Mouse (Mus musculus) regulatory T cell (primary cell): ENCODE results near the gene Arhgap6.

Source experiments
- in situ Hi-C: fragments of 300-600 bp; cut with MboI, MseI; formaldehyde crosslinking; loops from one replicate; pipeline ENCODE4 v1.15.1; 2025; ENCODE audit warnings: high pct_unique_total_duplicates

Gene Arhgap6

GRCm38 (mm10) chrX:168794974-168795858, at the start of gene Arhgap6:
Gene Arhgap6, plus strand, starts transcription at chrX:168795099.
- in situ Hi-C loops, result no loop called here

- in situ Hi-C loops, result no loop called here
Measured at GRCm38 (mm10) chrX:168747011-168747410, 47.9 kb upstream of the Arhgap6 start.

- in situ Hi-C loops, result no loop called here
Measured at GRCm38 (mm10) chrX:168795859-168796848, 1.3 kb downstream of the Arhgap6 start.

DNA sequence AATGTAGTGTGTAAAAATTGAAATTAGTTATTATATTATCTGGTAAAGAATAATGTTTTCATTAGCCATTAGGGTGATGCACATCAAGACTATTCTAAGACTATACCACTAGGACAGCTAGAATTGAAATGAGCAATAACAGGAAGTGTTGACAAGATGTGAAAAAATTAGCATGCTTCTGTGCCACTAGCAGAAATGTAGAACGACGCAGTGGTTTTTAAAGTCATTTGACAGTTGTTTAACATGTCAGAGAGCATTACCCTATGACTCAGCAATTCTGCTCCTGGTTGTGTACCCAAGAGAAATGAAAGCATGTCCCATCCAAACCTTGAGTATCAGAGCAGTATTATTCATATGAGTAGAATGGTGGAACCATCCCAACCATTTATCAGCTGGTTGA, 9.8 kb downstream of the Arhgap6 start:
- in situ Hi-C loops, result no loop called here

- in situ Hi-C loops, result no loop called here
Measured at GRCm38 (mm10) chrX:168810513-168811265, 15.8 kb downstream of the Arhgap6 start.

DNA sequence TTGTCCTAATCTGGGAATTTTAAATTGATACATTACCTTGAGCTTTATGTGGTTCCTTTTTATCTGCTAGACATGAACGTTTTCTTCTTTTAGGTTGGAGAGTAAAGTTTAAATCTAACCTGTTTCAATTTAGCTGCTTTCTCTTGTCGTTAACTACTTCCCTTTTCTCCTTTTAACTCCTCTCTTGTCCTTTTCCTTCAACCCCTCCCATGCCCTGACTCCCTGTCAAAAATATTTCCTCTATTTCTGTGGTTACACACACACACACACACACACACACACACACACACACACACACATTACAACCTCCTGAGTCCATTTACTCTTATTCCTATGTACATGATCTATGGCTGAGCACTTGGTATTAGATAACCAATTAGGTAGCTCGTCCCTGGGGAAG, 24.0 kb downstream of the Arhgap6 start:
- in situ Hi-C loops, result no loop called here

DNA sequence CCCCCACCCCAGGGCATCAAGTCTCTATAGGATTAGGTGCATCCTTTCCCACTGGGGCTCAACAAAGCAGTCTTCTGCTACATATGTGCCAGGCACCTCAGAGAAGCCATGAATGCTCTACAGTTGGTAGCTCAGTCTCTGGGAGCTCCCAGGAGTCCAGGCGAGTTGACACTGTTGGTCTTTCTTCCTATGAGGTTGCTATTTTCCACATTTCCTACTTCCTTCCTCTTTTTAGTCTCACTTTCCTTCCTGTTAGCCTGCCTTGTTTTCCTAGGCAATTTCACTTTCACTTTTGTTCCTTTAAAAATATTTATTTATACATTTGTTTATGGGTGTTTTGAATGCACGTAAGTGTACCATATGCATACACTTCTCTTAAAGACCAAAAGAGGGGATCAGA, 29.3 kb downstream of the Arhgap6 start:
- in situ Hi-C loops, result no loop called here

DNA sequence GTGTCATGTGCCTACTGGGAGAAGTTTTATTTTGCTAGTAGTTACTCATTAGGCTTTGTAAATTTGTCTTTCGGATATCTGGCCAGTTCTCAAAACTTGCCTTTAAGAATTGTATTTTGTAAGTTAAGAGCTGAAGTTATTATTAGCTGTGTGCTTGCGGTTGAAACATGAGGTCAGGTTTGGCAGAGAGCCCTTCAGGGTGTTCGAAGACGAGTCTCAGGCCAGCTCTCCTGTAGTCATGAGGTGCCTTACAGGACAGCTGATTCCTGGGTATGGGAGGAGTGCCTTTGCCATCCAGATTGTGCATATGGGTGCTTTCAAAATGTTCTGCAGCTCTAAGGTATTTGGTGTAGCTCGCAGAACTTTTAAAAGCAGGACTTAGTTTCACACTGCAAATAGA, 37.4 kb downstream of the Arhgap6 start:
- in situ Hi-C loops, result no loop called here

DNA sequence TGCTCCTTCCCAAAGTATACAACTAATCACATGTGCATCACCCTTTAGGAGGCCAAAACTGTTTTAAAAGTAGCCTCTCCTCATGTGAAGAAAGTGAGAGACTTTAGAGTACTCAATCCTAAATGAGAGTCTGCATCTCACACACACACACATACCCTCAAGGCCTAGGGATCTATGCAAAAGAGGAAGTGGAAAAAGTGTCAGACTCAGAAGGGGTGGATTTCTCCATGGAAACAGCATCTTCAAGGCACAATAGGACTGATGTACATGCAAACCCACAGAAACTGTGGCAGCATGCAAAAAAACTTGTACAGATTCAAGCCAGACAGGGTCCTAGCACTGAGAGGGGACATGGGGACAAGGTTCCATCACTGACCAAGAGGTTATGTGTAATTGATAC, 53.2 kb downstream of the Arhgap6 start:
- in situ Hi-C loops, result no loop called here

DNA sequence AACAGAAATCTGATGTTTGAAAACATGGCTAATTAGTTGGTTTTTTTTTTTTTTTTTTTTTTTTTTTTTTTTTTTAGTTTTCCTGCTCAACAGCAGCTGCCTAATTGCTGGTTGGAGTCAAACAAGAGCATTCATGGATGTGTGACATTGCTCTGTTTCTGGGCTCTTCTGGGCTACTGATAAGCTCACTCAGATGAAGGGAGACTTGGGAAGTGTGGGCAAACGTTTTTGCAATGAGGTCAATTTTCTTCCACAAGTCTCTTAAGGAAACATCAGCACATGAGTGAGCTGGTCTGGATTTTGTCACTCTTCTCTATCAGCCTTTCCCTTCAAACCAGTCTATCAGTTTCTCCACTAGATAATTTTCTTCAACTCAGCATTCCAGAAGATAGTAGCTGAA, 79.8 kb downstream of the Arhgap6 start:
- in situ Hi-C loops, result no loop called here

DNA sequence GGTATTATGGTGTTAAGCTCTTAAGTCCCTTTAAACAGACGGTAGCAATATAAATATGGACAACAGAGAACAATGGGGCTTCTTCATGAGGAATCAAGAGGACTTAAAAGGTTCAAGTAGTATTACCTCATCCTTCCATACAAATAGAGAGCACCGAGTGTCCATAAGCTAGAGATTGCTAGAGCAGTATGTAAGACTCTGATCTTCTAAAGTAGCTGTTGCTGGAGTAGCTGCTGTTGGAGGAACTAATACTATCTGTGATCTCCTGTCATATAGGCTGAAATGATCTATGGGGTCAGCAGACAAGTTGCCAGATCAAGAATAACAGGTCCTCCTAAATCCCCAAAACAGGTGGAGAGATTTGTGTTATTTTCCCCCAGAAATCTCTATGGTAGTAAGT, 108.7 kb downstream of the Arhgap6 start:
- in situ Hi-C loops, result no loop called here

DNA sequence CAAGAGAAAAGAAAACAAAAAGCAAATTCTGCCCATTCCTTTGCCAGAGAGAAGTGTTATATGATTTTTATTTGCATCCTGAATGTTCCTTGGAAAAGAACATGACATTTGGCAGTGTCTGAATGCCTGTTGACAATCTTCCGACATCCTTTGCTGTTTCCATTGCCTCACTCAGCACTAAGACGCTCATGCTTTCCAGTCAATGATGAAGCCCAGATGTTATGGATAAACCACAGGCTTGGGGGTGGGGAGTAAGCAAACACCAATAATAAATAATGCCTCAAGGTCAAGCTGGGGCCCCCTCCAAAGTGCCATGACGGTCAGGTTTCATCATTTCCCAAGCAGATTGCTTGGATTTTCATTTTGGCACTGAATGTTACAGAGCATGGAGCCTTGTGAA, 109.2 kb downstream of the Arhgap6 start:
- in situ Hi-C loops, result no loop called here

- in situ Hi-C loops, result no loop called here
Measured at GRCm38 (mm10) chrX:168907586-168907985, 112.7 kb downstream of the Arhgap6 start.

DNA sequence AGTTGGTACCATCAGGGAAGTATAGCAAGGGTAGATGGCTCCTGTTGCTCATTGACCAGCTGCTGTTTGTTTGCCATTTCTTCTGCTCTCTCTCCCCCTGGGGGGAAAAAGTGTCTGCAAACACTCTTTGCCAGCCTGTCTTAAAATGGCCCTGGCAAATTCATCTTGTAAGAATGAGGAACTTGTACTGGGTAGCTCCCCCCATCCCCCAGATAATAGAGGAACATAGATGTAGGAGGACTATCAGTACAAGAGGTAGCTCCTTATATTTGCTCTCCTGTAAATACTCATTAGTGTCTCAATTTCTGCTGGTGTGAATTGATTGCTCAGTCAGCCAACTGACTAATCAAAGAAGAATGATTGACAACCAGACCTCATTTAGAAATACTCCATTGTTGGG, 118.6 kb downstream of the Arhgap6 start:
- in situ Hi-C loops, result no loop called here

DNA sequence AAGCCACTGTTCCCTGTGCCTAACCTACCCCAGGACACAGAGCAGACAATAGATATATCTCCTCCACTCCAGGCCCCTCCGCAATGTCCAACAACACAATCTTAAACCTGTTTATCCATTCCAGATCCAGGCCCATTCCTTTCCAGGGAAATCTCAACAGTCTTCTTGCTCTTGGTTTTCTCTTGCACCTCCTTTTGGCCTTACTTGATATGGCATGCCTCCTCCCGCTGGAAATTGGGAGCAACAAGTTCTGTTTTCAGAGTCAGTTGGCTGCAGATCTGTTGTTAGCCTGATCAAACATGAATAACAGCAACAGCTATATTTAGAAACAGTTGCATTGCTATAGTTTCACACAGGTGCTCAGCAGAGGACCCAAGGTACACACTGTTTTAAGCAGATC, 126.0 kb downstream of the Arhgap6 start:
- in situ Hi-C loops, result no loop called here

DNA sequence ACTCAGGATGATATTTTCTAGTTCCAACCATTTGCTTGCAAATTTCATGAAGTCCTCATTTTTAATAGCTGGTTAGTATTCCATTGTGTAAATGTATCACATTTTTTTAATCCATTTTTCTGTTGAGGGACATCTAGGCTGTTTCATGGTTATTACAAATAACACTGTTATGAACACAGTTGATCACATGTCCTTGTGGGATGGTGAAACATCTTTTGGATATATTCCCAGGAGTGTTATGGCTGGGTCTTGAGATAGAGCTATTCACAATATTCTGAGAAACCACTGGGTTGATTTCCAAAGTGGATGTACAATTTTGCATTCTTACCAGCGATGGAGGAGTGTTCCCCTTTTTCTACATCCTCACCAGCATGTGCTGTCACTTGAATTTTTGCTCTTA, 137.5 kb downstream of the Arhgap6 start:
- in situ Hi-C loops, result loop anchor here (5.0 to 10.0 kb wide), 2 partner anchors 195 to 1438 kb away; no protein-coding TSS in a partner anchor

DNA sequence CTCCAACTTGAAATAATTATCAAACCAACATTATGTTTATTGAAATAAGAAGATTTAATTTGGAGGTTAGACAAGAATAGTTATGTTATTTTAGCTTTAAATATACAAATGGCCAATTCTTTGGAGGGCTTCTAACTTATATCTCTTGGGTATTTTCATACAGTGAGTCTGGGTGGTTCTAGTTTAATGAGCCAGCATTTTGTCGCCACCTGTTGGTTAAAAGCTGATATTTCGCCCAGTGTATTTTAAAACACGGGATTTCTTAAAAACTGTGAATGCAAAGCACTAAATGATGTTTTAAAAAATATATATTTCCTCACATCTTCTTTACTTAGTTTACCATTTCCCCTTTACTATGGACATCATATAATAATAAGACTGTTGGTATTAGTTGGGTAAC, 140.5 kb downstream of the Arhgap6 start:
- in situ Hi-C loops, result loop anchor here (5.0 to 10.0 kb wide), 2 partner anchors 518 to 1441 kb away; no protein-coding TSS in a partner anchor

DNA sequence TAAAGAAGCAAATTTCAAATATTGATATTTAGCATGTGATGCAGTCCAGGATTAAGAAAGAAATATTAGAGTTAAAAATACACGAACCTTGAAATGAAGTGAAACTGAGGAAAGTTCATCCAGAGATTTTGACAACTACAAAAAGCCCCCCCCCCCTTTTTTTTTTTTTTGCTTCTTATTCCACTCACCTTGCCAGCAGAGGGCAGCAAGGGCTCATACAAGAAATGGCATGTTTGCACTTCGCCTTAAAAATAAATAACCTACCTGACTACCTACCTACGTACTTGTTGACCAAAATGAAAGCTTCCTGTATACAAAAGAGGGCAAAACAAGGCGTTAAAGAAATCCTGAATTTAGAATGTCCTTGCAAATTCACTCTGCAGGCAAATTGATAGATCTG, 143.0 kb downstream of the Arhgap6 start:
- in situ Hi-C loops, result loop anchor here (5.0 to 10.0 kb wide), 2 partner anchors 521 to 1443 kb away; no protein-coding TSS in a partner anchor

GRCm38 (mm10) chrX:168941684-168942083, 146.8 kb downstream of the Arhgap6 start:
- in situ Hi-C loops, result no loop called here

DNA sequence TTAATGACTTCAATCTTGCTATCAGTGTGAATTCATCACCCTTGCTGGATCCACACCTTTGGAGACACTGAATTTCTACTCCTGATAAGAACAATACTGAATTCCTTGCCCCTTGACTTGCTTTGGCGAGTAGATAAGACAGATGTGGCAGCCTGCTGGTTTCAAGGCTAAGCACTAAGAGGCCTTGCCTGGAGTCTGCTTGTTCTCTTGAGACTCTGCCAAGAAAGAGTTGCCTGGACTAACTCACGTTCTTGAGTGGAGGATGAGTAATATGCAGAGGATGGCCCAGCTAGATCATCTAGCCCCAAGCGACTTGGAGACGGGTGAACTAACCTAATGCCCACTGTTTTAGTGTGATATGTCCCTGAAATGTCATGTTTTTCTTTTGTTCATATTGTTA, 148.3 kb downstream of the Arhgap6 start:
- in situ Hi-C loops, result no loop called here

- in situ Hi-C loops, result loop anchor here (25.0 kb wide), 1 partner anchor 1913 kb away; no protein-coding TSS in a partner anchor
Measured at GRCm38 (mm10) chrX:168975444-168975843, 180.5 kb downstream of the Arhgap6 start.
